Mouse (Mus musculus) ES-E14 (cell line): ENCODE results near the gene Ankrd35.

ENCODE experiments used
- CHD2 ChIP-seq: IDR thresholded peaks from 2 replicates; pipeline ENCODE4 v1.6.1; 2014; ENCODE audit warnings: mild to moderate bottlenecking, low read depth, low read length, inconsistent platforms
- ZNF384 ChIP-seq: IDR thresholded peaks from 2 replicates; pipeline ENCODE4 v1.6.1; 2012; ENCODE audit warnings: low read depth, low read length, inconsistent platforms

DNA sequence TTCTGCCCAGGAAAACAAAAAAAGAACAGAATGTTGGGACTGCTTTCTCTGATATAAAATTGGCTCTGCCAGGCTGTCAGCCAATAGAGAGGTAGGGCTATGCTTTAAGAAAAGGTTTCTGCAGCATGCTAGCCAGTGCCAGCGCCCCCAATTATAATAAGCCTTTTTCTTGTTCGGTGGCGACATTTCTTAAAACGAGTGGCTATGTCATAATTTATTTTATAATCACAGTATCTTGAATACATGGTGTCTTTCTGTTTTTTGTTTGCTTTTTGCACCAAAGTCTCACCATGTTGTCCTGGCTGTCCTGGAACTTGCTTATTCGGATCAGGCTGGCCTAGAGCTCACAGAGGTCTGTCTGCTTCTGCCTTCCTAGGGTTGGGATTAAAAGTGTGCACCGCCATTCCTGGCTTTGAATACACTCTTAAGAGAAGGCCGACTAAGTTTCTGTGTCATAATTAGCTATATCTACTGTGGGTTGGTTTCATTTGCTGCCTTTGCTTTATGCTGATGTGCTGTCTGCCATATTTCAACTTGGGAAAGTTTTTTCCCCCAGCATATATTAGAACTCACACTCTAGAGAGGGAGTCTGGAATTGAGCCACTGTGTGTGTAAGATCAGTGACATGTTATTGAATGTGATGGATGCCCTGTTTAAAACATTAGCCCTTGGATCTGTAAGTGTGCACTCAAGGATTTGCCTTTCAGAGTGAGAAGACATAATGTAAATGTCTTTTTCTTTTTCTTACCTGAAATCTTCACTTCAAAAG lies 58.9 kb downstream of the Ankrd35 start:
- TF ChIP-seq ZNF384 (no peak), CHD2 (no peak)
